Mouse (Mus musculus): ENCODE measurements around the gene AC109138.7. TPM values are rescaled to one million over a fixed set of nuclear protein-coding genes. Genes with fewer than 3 reads are reported as not detected.

Gene AC109138.7
- polyA plus RNA-seq, 1 experiment from 2014 or later, result not detected

GRCm38 (mm10) chr19:4268566-4269361 lies 54.6 kb downstream of the AC109138.7 start, which contains the start of gene Ssh3:
TSS of gene Ssh3 (minus strand) at chr19:4269180.
- no peaks in the 10 kb centered on the region for H3K9me3 ChIP-seq (ENCODE audit: control insufficient read depth, low read length)
- 7% methylated on average over 46 of the region's 46 CpGs for WGBS
- no peak within 1 kb of the TSS for H3K27ac ChIP-seq (replicated peaks in 1 of 2; ENCODE audit: control insufficient read depth in 1 of 2, insufficient read depth in 1 of 2, low read depth in 2 of 2, low read length in 2 of 2)
- H3K4me1 ChIP-seq (ENCODE audit: control insufficient read depth in 2 of 2, insufficient read depth in 2 of 2, low read length in 2 of 2), result peaks cover 3 to 6% of the 10 kb centered on the region in 2 experiments; a peak in 2 of 4 replicates
- ATAC-seq (ENCODE audit: insufficient number of reproducible peaks, insufficient read depth, low FRiP score, low read depth), result peak; percentile 70
- peak within 1 kb of the TSS; percentile 68 for H3K9ac ChIP-seq (ENCODE audit: low read length)
- peak within 1 kb of the TSS; percentile 74 for H3K4me2 ChIP-seq (ENCODE audit: low read length)
- peaks cover 21% of the 10 kb centered on the region for H3K27me3 ChIP-seq (ENCODE audit: control insufficient read depth, insufficient read depth, low read length)
- no peaks in the 10 kb centered on the region for H3K36me3 ChIP-seq (ENCODE audit: control insufficient read depth, insufficient read depth, low read length)
- H3K4me3 ChIP-seq (ENCODE audit: control insufficient read depth in 1 of 2, insufficient read depth in 1 of 2, low read depth in 1 of 2, low read length in 2 of 2), result peak within 1 kb of the TSS; percentile 50 to 52

GRCm38 (mm10) chr19:4270187-4270586 lies 56.0 kb downstream of the AC109138.7 start:
- no peak overlapping the region for H3K4me3 ChIP-seq (ENCODE audit: control insufficient read depth in 1 of 2, insufficient read depth in 1 of 2, low read depth in 1 of 2, low read length in 2 of 2)
- H3K36me3 ChIP-seq (ENCODE audit: control insufficient read depth, insufficient read depth, low read length), result no peaks in the 10 kb centered on the region
- no peak overlapping the region for H3K9ac ChIP-seq (ENCODE audit: low read length)
- H3K9me3 ChIP-seq (ENCODE audit: control insufficient read depth, low read length), result no peaks in the 10 kb centered on the region
- no peak overlapping the region for H3K4me2 ChIP-seq (ENCODE audit: low read length)
- 60% methylated on average over 6 of the region's 6 CpGs for WGBS
- ATAC-seq (ENCODE audit: insufficient number of reproducible peaks, insufficient read depth, low FRiP score, low read depth), result no peak
- peaks cover 21% of the 10 kb centered on the region for H3K27me3 ChIP-seq (ENCODE audit: control insufficient read depth, insufficient read depth, low read length)
- no peak overlapping the region for H3K27ac ChIP-seq (replicated peaks in 1 of 2; ENCODE audit: control insufficient read depth in 1 of 2, insufficient read depth in 1 of 2, low read depth in 2 of 2, low read length in 2 of 2)
- peaks cover 3 to 6% of the 10 kb centered on the region in 2 experiments; a peak in 2 of 4 replicates for H3K4me1 ChIP-seq (ENCODE audit: control insufficient read depth in 2 of 2, insufficient read depth in 2 of 2, low read length in 2 of 2)

- WGBS, result 94% methylated on average over 11 of the region's 11 CpGs
- ATAC-seq (ENCODE audit: insufficient number of reproducible peaks, insufficient read depth, low FRiP score, low read depth), result no peak
- Histone ChIP-seq H3K9me3 (ENCODE audit: control insufficient read depth, low read length) (peaks cover 3% of the 10 kb centered on the region; the same call in 1 of the 2 replicates), H3K27ac (replicated peaks in 1 of 2; ENCODE audit: control insufficient read depth in 1 of 2, insufficient read depth in 1 of 2, low read depth in 2 of 2, low read length in 2 of 2) (no peak overlapping the region), H3K36me3 (ENCODE audit: control insufficient read depth, insufficient read depth, low read length) (no peaks in the 10 kb centered on the region), H3K27me3 (ENCODE audit: control insufficient read depth, insufficient read depth, low read length) (peaks cover 21% of the 10 kb centered on the region), H3K4me3 (ENCODE audit: control insufficient read depth in 1 of 2, insufficient read depth in 1 of 2, low read depth in 1 of 2, low read length in 2 of 2) (no peak overlapping the region), H3K4me1 (ENCODE audit: control insufficient read depth in 2 of 2, insufficient read depth in 2 of 2, low read length in 2 of 2) (peaks cover 3 to 6% of the 10 kb centered on the region in 2 experiments; a peak in 2 of 4 replicates), H3K4me2 (ENCODE audit: low read length) (no peak overlapping the region), H3K9ac (ENCODE audit: low read length) (no peak overlapping the region)
Measured at GRCm38 (mm10) chr19:4270972-4271371, 56.8 kb downstream of the AC109138.7 start.

GRCm38 (mm10) chr19:4279487-4279886 lies 65.3 kb downstream of the AC109138.7 start:
- Histone ChIP-seq H3K4me1 (ENCODE audit: control insufficient read depth in 2 of 2, insufficient read depth in 2 of 2, low read length in 2 of 2) (peaks cover 0 to 4% of the 10 kb centered on the region in 2 experiments; a peak in 1 of 4 replicates), H3K27me3 (ENCODE audit: control insufficient read depth, insufficient read depth, low read length) (peaks cover 4% of the 10 kb centered on the region; the same call in 1 of the 2 replicates), H3K36me3 (ENCODE audit: control insufficient read depth, insufficient read depth, low read length) (no peaks in the 10 kb centered on the region), H3K4me3 (ENCODE audit: control insufficient read depth in 1 of 2, insufficient read depth in 1 of 2, low read depth in 1 of 2, low read length in 2 of 2) (no peak overlapping the region), H3K4me2 (ENCODE audit: low read length) (no peak overlapping the region), H3K27ac (replicated peaks in 1 of 2; ENCODE audit: control insufficient read depth in 1 of 2, insufficient read depth in 1 of 2, low read depth in 2 of 2, low read length in 2 of 2) (no peak overlapping the region), H3K9ac (ENCODE audit: low read length) (no peak overlapping the region), H3K9me3 (ENCODE audit: control insufficient read depth, low read length) (peaks cover 4% of the 10 kb centered on the region; the same call in 1 of the 2 replicates)
- ATAC-seq (ENCODE audit: insufficient number of reproducible peaks, insufficient read depth, low FRiP score, low read depth), result no peak
- 92% methylated on average over 1 of the region's 1 CpGs for WGBS

GRCm38 (mm10) chr19:4280425-4280824 lies 66.3 kb downstream of the AC109138.7 start:
- no peak for ATAC-seq (ENCODE audit: insufficient number of reproducible peaks, insufficient read depth, low FRiP score, low read depth)
- Histone ChIP-seq H3K4me1 (ENCODE audit: control insufficient read depth in 2 of 2, insufficient read depth in 2 of 2, low read length in 2 of 2) (peaks cover 0 to 4% of the 10 kb centered on the region in 2 experiments; a peak in 1 of 4 replicates), H3K4me3 (ENCODE audit: control insufficient read depth in 1 of 2, insufficient read depth in 1 of 2, low read depth in 1 of 2, low read length in 2 of 2) (no peak overlapping the region), H3K9me3 (ENCODE audit: control insufficient read depth, low read length) (peaks cover 4% of the 10 kb centered on the region; the same call in 1 of the 2 replicates), H3K36me3 (ENCODE audit: control insufficient read depth, insufficient read depth, low read length) (peaks cover 2% of the 10 kb centered on the region; the same call in 1 of the 2 replicates), H3K27me3 (ENCODE audit: control insufficient read depth, insufficient read depth, low read length) (peaks cover 4% of the 10 kb centered on the region; the same call in 1 of the 2 replicates), H3K4me2 (ENCODE audit: low read length) (no peak overlapping the region), H3K27ac (replicated peaks in 1 of 2; ENCODE audit: control insufficient read depth in 1 of 2, insufficient read depth in 1 of 2, low read depth in 2 of 2, low read length in 2 of 2) (no peak overlapping the region), H3K9ac (ENCODE audit: low read length) (no peak overlapping the region)
- WGBS, result 87% methylated on average over 9 of the region's 9 CpGs

Small RNAs within 50 kb of the gene (microRNA-seq; reads per million reads assigned to microRNA genes)
- gene Gm26115, result not detected
- not detected for gene Mir6985

Other genes starting within 250 kb of the AC109138.7 start
- gene Aldh3b2, start 242.0 kb upstream of the AC109138.7 start, polyA plus RNA-seq (2014; fragmentation: Nextera tagmentation; extraction: Ambion mirVana), result 0.09 and 0.18 TPM in 2 replicates
- gene Acy3, start 227.8 kb upstream of the AC109138.7 start, polyA plus RNA-seq (2014; fragmentation: Nextera tagmentation; extraction: Ambion mirVana), result 13.1 and 14.5 TPM in 2 replicates
- gene Tbx10, start 221.6 kb upstream of the AC109138.7 start, polyA plus RNA-seq (2014; fragmentation: Nextera tagmentation; extraction: Ambion mirVana), result not detected in 2 replicates
- gene Nudt8, start 213.8 kb upstream of the AC109138.7 start, polyA plus RNA-seq (2014; fragmentation: Nextera tagmentation; extraction: Ambion mirVana), result 73.2 and 74.1 TPM in 2 replicates
- gene Gm49405, start 213.7 kb upstream of the AC109138.7 start, polyA plus RNA-seq (2014; fragmentation: Nextera tagmentation; extraction: Ambion mirVana), result 4.3 and 4.6 TPM in 2 replicates
- 85.2 and 90.7 TPM in 2 replicates for gene Doc2g, start 211.0 kb upstream of the AC109138.7 start, polyA plus RNA-seq (2014; fragmentation: Nextera tagmentation; extraction: Ambion mirVana)
- gene Ndufv1, start 201.6 kb upstream of the AC109138.7 start, polyA plus RNA-seq (2014; fragmentation: Nextera tagmentation; extraction: Ambion mirVana), result 552 and 561 TPM in 2 replicates
- gene Gstp1, start 176.4 kb upstream of the AC109138.7 start, polyA plus RNA-seq (2014; fragmentation: Nextera tagmentation; extraction: Ambion mirVana), result 399 and 401 TPM in 2 replicates
- 8.0 and 10.3 TPM in 2 replicates for gene Gstp2, start 168.3 kb upstream of the AC109138.7 start, polyA plus RNA-seq (2014; fragmentation: Nextera tagmentation; extraction: Ambion mirVana)
- gene Gstp3, start 154.8 kb upstream of the AC109138.7 start, polyA plus RNA-seq (2014; fragmentation: Nextera tagmentation; extraction: Ambion mirVana), result not detected in 2 replicates
- not detected in 2 replicates for gene Cabp2, start 132.8 kb upstream of the AC109138.7 start, polyA plus RNA-seq (2014; fragmentation: Nextera tagmentation; extraction: Ambion mirVana)
- gene Cdk2ap2, start 117.2 kb upstream of the AC109138.7 start, polyA plus RNA-seq (2014; fragmentation: Nextera tagmentation; extraction: Ambion mirVana), result 62.5 and 63.8 TPM in 2 replicates
- gene Pitpnm1, start 114.4 kb upstream of the AC109138.7 start, polyA plus RNA-seq (2014; fragmentation: Nextera tagmentation; extraction: Ambion mirVana), result 17.3 TPM in 2 replicates
- 87.3 and 100 TPM in 2 replicates for gene Aip, start 88.5 kb upstream of the AC109138.7 start, polyA plus RNA-seq (2014; fragmentation: Nextera tagmentation; extraction: Ambion mirVana)
- gene Gpr152, start 74.6 kb upstream of the AC109138.7 start, polyA plus RNA-seq (2014; fragmentation: Nextera tagmentation; extraction: Ambion mirVana), result not detected in 2 replicates
- gene Cabp4, start 70.3 kb upstream of the AC109138.7 start, polyA plus RNA-seq (2014; fragmentation: Nextera tagmentation; extraction: Ambion mirVana), result not detected in 2 replicates
- gene Coro1b, start 65.7 kb upstream of the AC109138.7 start, polyA plus RNA-seq (2014; fragmentation: Nextera tagmentation; extraction: Ambion mirVana), result 117 and 122 TPM in 2 replicates
- 0.54 and 0.82 TPM in 2 replicates for gene Ptprcap, start 60.8 kb upstream of the AC109138.7 start, polyA plus RNA-seq (2014; fragmentation: Nextera tagmentation; extraction: Ambion mirVana)
- gene Rps6kb2, start 51.0 kb upstream of the AC109138.7 start, polyA plus RNA-seq (2014; fragmentation: Nextera tagmentation; extraction: Ambion mirVana), result 31.4 and 34.4 TPM in 2 replicates
- 6.5 and 8.7 TPM in 2 replicates for gene Carns1, start 38.9 kb upstream of the AC109138.7 start, polyA plus RNA-seq (2014; fragmentation: Nextera tagmentation; extraction: Ambion mirVana)
- 2.2 and 2.6 TPM in 2 replicates for gene Tbc1d10c, start 23.1 kb upstream of the AC109138.7 start, polyA plus RNA-seq (2014; fragmentation: Nextera tagmentation; extraction: Ambion mirVana)
- 708 and 757 TPM in 2 replicates for gene Ppp1ca, start 22.3 kb upstream of the AC109138.7 start, polyA plus RNA-seq (2014; fragmentation: Nextera tagmentation; extraction: Ambion mirVana)
- 17.4 and 18.5 TPM in 2 replicates for gene Rad9a, start 12.7 kb upstream of the AC109138.7 start, polyA plus RNA-seq (2014; fragmentation: Nextera tagmentation; extraction: Ambion mirVana)
- gene Clcf1, start 119 bp upstream of the AC109138.7 start, polyA plus RNA-seq (2014; fragmentation: Nextera tagmentation; extraction: Ambion mirVana), result 0.78 and 1.2 TPM in 2 replicates
- 20.9 and 26.8 TPM in 2 replicates for gene Pold4, start 17.5 kb downstream of the AC109138.7 start, polyA plus RNA-seq (2014; fragmentation: Nextera tagmentation; extraction: Ambion mirVana)
- 7.6 and 8.0 TPM in 2 replicates for gene Ssh3, start 54.8 kb downstream of the AC109138.7 start, polyA plus RNA-seq (2014; fragmentation: Nextera tagmentation; extraction: Ambion mirVana)
- 1.1 and 1.4 TPM in 2 replicates for gene Ankrd13d, start 68.8 kb downstream of the AC109138.7 start, polyA plus RNA-seq (2014; fragmentation: Nextera tagmentation; extraction: Ambion mirVana)
- gene Grk2, start 91.9 kb downstream of the AC109138.7 start, polyA plus RNA-seq (2014; fragmentation: Nextera tagmentation; extraction: Ambion mirVana), result 12.1 and 12.8 TPM in 2 replicates
- gene Kdm2a, start 183.9 kb downstream of the AC109138.7 start, polyA plus RNA-seq (2014; fragmentation: Nextera tagmentation; extraction: Ambion mirVana), result 35.7 and 42.7 TPM in 2 replicates
- gene Rhod, start 225.1 kb downstream of the AC109138.7 start, polyA plus RNA-seq (2014; fragmentation: Nextera tagmentation; extraction: Ambion mirVana), result 20.0 and 24.0 TPM in 2 replicates